Mouse (Mus musculus) ES-Bruce4 (cell line): ENCODE results near the gene Frmd6. TPM values are rescaled to one million over a fixed set of nuclear protein-coding genes. Genes with fewer than 3 reads are reported as not detected.
A peak's percentile ranks its signal among the peaks of the same experiment; 100 is the strongest.

ENCODE experiments used
- H3K27ac ChIP-seq: 2 replicates; pipeline ENCODE4 v1.5.1; 2012; ENCODE audit warnings: low read length, inconsistent platforms; ENCODE audit not compliant: insufficient read depth
- H3K27me3 ChIP-seq: 2 replicates; pipeline ENCODE4 v1.6.1; 2012; ENCODE audit warnings: mild to moderate bottlenecking, low read length, inconsistent platforms; ENCODE audit not compliant: control insufficient read depth, poor library complexity, insufficient read depth, severe bottlenecking
- H3K36me3 ChIP-seq: 2 replicates; pipeline ENCODE4 v1.6.1; 2012; ENCODE audit warnings: inconsistent platforms, mild to moderate bottlenecking, low read length, moderate library complexity; ENCODE audit not compliant: control insufficient read depth, poor library complexity, insufficient read depth, severe bottlenecking
- H3K4me1 ChIP-seq: one replicate; pipeline ENCODE4 v1.8.1; 2011; ENCODE audit warnings: low read length; ENCODE audit not compliant: control insufficient read depth, insufficient read depth
- H3K4me3 ChIP-seq: 2 replicates; pipeline ENCODE4 v1.5.1; 2011; ENCODE audit warnings: low read depth, mild to moderate bottlenecking, low read length
- H3K9ac ChIP-seq: 2 replicates; pipeline ENCODE4 v1.6.1; 2012; ENCODE audit warnings: low read depth, mild to moderate bottlenecking, inconsistent platforms; ENCODE audit not compliant: poor library complexity, severe bottlenecking
- H3K9me3 ChIP-seq: replicated peaks from 2 replicates; pipeline ENCODE4 v1.6.1; 2012; ENCODE audit warnings: mild to moderate bottlenecking, low read length, inconsistent platforms; ENCODE audit not compliant: control insufficient read depth, poor library complexity, insufficient read depth, severe bottlenecking
- CTCF ChIP-seq: IDR thresholded peaks from one replicate; pipeline ENCODE4 v1.8.1; 2011; ENCODE audit warnings: low read depth, low read length
- EP300 ChIP-seq: IDR thresholded peaks from 2 replicates; pipeline ENCODE4 v1.6.1; 2011; ENCODE audit warnings: low read depth, low read length; ENCODE audit not compliant: insufficient read depth
- POLR2A ChIP-seq: IDR thresholded peaks from one replicate; pipeline ENCODE4 v1.8.1; 2011; ENCODE audit warnings: low read length; ENCODE audit not compliant: insufficient read depth
- polyA plus RNA-seq: library from polyadenylated mRNA; stranded (reverse); fragments of >200 nt; gene quantifications from 2 replicates; pipeline ENCODE4 v1.2.4, GENCODE M21; 2011; ENCODE audit warnings: low read depth; ENCODE audit not compliant: missing spikeins, insufficient read depth, insufficient read length

Frmd6 gene
- polyA plus RNA-seq, 1 experiment: 30.5 TPM

GRCm38 (mm10) chr12:70778724-70779123 lies 46.6 kb upstream of the Frmd6 start:
- no peaks in the 10 kb centered on the region for H3K36me3 ChIP-seq
- peaks cover 2% of the 10 kb centered on the region for H3K4me1 ChIP-seq
- no peak overlapping the region for H3K9ac ChIP-seq
- no peaks in the 10 kb centered on the region for H3K27me3 ChIP-seq
- TF ChIP-seq POLR2A (no peak), CTCF (no peak), EP300 (no peak)
- no peak overlapping the region for H3K27ac ChIP-seq
- H3K9me3 ChIP-seq: no peaks in the 10 kb centered on the region
- no peak overlapping the region for H3K4me3 ChIP-seq

GRCm38 (mm10) chr12:70783049-70783448 lies 42.3 kb upstream of the Frmd6 start:
- Histone ChIP-seq H3K4me3 (no peak overlapping the region), H3K4me1 (peaks cover 2% of the 10 kb centered on the region), H3K27ac (no peak overlapping the region), H3K9me3 (no peaks in the 10 kb centered on the region), H3K36me3 (no peaks in the 10 kb centered on the region), H3K9ac (peak overlapping the region; percentile 24; the same call in 1 of the 2 replicates), H3K27me3 (no peaks in the 10 kb centered on the region)
- TF ChIP-seq CTCF (no peak), EP300 (no peak), POLR2A (no peak)

GRCm38 (mm10) chr12:70783475-70784239 lies 41.7 kb upstream of the Frmd6 start:
- H3K4me3 ChIP-seq: peak overlapping the region; percentile 56
- no peaks in the 10 kb centered on the region for H3K9me3 ChIP-seq
- no peaks in the 10 kb centered on the region for H3K27me3 ChIP-seq
- TF ChIP-seq CTCF (no peak), EP300 (no peak), POLR2A (no peak)
- no peaks in the 10 kb centered on the region for H3K36me3 ChIP-seq
- no peak overlapping the region for H3K27ac ChIP-seq
- peaks cover 2% of the 10 kb centered on the region for H3K4me1 ChIP-seq
- H3K9ac ChIP-seq: peak overlapping the region; percentile 24

- Histone ChIP-seq H3K4me3 (peak overlapping the region; percentile 56; the same call in 1 of the 2 replicates), H3K4me1 (peaks cover 2% of the 10 kb centered on the region), H3K9ac (peak overlapping the region; percentile 24), H3K9me3 (no peaks in the 10 kb centered on the region), H3K27ac (no peak overlapping the region), H3K36me3 (no peaks in the 10 kb centered on the region), H3K27me3 (no peaks in the 10 kb centered on the region)
- TF ChIP-seq CTCF (no peak), EP300 (no peak), POLR2A (no peak)
Measured at GRCm38 (mm10) chr12:70784240-70784705, 41.0 kb upstream of the Frmd6 start.

- H3K36me3 ChIP-seq: no peaks in the 10 kb centered on the region
- no peaks in the 10 kb centered on the region for H3K9me3 ChIP-seq
- no peaks in the 10 kb centered on the region for H3K27me3 ChIP-seq
- no peak overlapping the region for H3K27ac ChIP-seq
- no peak overlapping the region for H3K4me3 ChIP-seq
- H3K9ac ChIP-seq: no peak overlapping the region
- TF ChIP-seq POLR2A: no peak
- H3K4me1 ChIP-seq: peaks cover 2% of the 10 kb centered on the region
Measured at GRCm38 (mm10) chr12:70789341-70789740, 36.0 kb upstream of the Frmd6 start.

GRCm38 (mm10) chr12:70793291-70793690 lies 32.0 kb upstream of the Frmd6 start:
- H3K4me1 ChIP-seq: peaks cover 3% of the 10 kb centered on the region

More at GRCm38 (mm10) chr12:70793291-70793690, 32.0 kb upstream of the Frmd6 start:
- no peak overlapping the region for H3K4me3 ChIP-seq
- H3K27me3 ChIP-seq: no peaks in the 10 kb centered on the region
- H3K9me3 ChIP-seq: no peaks in the 10 kb centered on the region
- H3K36me3 ChIP-seq: no peaks in the 10 kb centered on the region
- no peak overlapping the region for H3K27ac ChIP-seq
- no peak overlapping the region for H3K9ac ChIP-seq
- no peak for TF ChIP-seq EP300
- no peak for TF ChIP-seq CTCF
- TF ChIP-seq POLR2A: no peak
